Mouse (Mus musculus): Measurements from ENCODE around the gene Gpr26.

Gpr26 gene

DNA sequence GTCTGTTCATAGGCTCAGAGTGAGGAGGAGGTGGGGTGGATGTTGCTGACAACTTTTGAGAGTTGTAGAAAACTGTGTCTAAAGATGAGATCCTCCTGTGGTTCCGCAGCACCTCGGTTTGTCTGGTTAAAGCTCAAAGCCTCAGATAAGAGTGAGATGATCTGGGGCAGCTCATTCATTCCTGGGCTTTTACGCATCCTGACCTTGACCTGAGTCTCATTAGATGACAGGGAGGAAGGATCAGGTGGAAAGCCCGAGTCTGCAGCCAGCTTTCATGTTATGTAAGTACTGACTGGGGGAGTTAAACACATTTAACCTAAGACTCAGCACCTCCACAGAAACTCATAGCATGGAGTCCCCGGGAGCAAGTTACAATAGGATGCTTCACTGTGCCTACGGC, 60.4 kb downstream of the Gpr26 start:
- DNase-seq, result no peak

DNA sequence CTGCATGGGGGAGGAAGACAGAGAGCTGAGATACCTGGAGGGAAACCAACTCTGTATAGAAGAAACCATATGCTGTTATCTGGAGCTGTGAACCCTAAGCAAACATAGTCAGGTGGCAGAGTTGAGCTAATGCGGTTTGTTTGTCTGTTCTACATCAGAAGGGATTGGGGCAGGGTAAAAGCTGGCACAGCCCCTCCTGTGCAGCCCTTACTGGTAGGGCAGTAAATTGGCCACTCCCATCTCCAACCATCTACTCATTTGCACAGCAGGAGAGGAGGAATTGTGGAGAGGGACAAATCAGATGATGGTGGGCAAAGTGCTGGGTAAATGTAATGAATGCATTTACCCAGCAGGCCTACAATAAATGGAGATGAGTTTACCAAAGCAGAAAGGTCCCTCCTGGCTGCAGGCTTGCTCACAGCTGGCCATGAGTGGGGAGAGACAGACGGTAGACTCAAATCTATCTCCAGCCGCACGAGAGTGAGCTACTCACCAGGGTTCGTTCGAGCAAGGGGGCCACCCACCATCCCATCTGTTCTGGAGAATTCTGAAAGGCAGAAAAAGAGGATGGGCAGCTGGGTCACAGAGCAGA, 65.8 kb downstream of the Gpr26 start:
- DNase-seq, result no peak
